Mouse (Mus musculus) midbrain, postnatal 0 days (tissue): ENCODE measurements at regions not wholly inside any gene's neighbourhood (a gene's known extent, or its start where the extent isn't known, plus 50 kb on each side); places are given as distances from the start of the nearest gene placed in this dataset.
A peak's percentile ranks its signal among the peaks of the same experiment; 100 is the strongest.

ENCODE experiments used
- ATAC-seq: fragments of 200-750 bp; cut with Nextera tagmentation; 2 replicates; pipeline ENCODE4 v1.8.0; 2017; ENCODE audit warnings: moderate number of reproducible peaks, mild to moderate bottlenecking, moderate TSS enrichment, moderate library complexity; ENCODE audit not compliant: low FRiP score
- DNase-seq: peaks from one replicate; pipeline ENCODE4 v3.0.0-alpha.2; 2015; ENCODE audit warnings: low spot score
- H3K27ac ChIP-seq: fragments of 300-500 bp; sonication (generic); 2 replicates; pipeline ENCODE4 v1.5.1; 2014; ENCODE audit warnings: low read depth, mild to moderate bottlenecking, low read length, mixed read lengths
- H3K27me3 ChIP-seq: fragments of 300-500 bp; sonication (generic); 2 replicates; pipeline ENCODE4 v1.6.1; 2014; ENCODE audit warnings: low read length, control low read depth, mixed read lengths; ENCODE audit not compliant: insufficient read depth
- H3K36me3 ChIP-seq: fragments of 300-500 bp; sonication (generic); 2 replicates; pipeline ENCODE4 v1.6.1; 2014; ENCODE audit warnings: low read length, control low read depth, mixed read lengths; ENCODE audit not compliant: insufficient read depth
- H3K4me1 ChIP-seq: fragments of 300-500 bp; sonication (generic); 2 replicates; pipeline ENCODE4 v1.6.1; 2014; ENCODE audit warnings: mild to moderate bottlenecking, control low read depth, antibody characterized with exemption, low read length, mixed read lengths; ENCODE audit not compliant: insufficient read depth
- H3K4me2 ChIP-seq: fragments of 300-500 bp; sonication (generic); 2 replicates; pipeline ENCODE4 v1.6.1; 2014; ENCODE audit warnings: low read depth, mild to moderate bottlenecking, low read length, mixed read lengths; ENCODE audit not compliant: poor library complexity, severe bottlenecking
- H3K4me3 ChIP-seq: fragments of 300-500 bp; sonication (generic); 2 replicates; pipeline ENCODE4 v1.5.1; 2014; ENCODE audit warnings: low read depth, mild to moderate bottlenecking, low read length, moderate library complexity
- H3K9ac ChIP-seq: fragments of 300-500 bp; sonication (generic); replicated peaks from 2 replicates; pipeline ENCODE4 v1.6.1; 2014; ENCODE audit warnings: mild to moderate bottlenecking, low read length, moderate library complexity, mixed read lengths; ENCODE audit not compliant: poor library complexity, severe bottlenecking
- H3K9me3 ChIP-seq: fragments of 300-500 bp; sonication (generic); 2 replicates; pipeline ENCODE4 v1.6.1; 2016; ENCODE audit warnings: low read length, control low read depth
- CTCF ChIP-seq: IDR thresholded peaks from 2 replicates; pipeline ENCODE4 v1.5.1; 2016; ENCODE audit warnings: antibody characterized with exemption, mild to moderate bottlenecking
- WGBS: fragments of 180-500 bp; shearing (Covaris S2); extraction: QIAGEN DNeasy Blood & Tissue Kit; methylation state at CpG from one replicate; pipeline ENCODE4 v1.1.7; 2014; 5-methylcytosine and 5-hydroxymethylcytosine counted together

- H3K27ac ChIP-seq: peak overlapping the region; percentile 12; the same call in 1 of the 2 replicates
- no peak overlapping the region for H3K9ac ChIP-seq
- no peaks in the 10 kb centered on the region for H3K4me1 ChIP-seq
- H3K9me3 ChIP-seq: no peaks in the 10 kb centered on the region
- no peaks in the 10 kb centered on the region for H3K36me3 ChIP-seq
- no peak overlapping the region for H3K4me2 ChIP-seq
- H3K4me3 ChIP-seq: no peak overlapping the region
- no peak for ATAC-seq
- 73% methylated on average over 11 of the region's 11 CpGs for WGBS
- H3K27me3 ChIP-seq: no peaks in the 10 kb centered on the region
- peak; percentile 67 for DNase-seq
- no peak for TF ChIP-seq CTCF
Observed at GRCm38 (mm10) chr1:35849406-35850190, 218.6 kb upstream of the Hs6st1 start.

- no peaks in the 10 kb centered on the region for H3K27me3 ChIP-seq
- no peaks in the 10 kb centered on the region for H3K9me3 ChIP-seq
- DNase-seq (peak; percentile 34), ATAC-seq (no peak; the same call in 1 of the 2 replicates)
- no peaks in the 10 kb centered on the region for H3K4me1 ChIP-seq
- H3K9ac ChIP-seq: no peak overlapping the region
- WGBS: 73% methylated on average over 8 of the region's 8 CpGs
- no peaks in the 10 kb centered on the region for H3K36me3 ChIP-seq
- no peak for TF ChIP-seq CTCF
- H3K4me3 ChIP-seq: no peak overlapping the region
- H3K4me2 ChIP-seq: no peak overlapping the region
- H3K27ac ChIP-seq: peak overlapping the region; percentile 12; the same call in 1 of the 2 replicates
Observed at GRCm38 (mm10) chr1:35850191-35850545, 218.0 kb upstream of the Hs6st1 start.

DNA sequence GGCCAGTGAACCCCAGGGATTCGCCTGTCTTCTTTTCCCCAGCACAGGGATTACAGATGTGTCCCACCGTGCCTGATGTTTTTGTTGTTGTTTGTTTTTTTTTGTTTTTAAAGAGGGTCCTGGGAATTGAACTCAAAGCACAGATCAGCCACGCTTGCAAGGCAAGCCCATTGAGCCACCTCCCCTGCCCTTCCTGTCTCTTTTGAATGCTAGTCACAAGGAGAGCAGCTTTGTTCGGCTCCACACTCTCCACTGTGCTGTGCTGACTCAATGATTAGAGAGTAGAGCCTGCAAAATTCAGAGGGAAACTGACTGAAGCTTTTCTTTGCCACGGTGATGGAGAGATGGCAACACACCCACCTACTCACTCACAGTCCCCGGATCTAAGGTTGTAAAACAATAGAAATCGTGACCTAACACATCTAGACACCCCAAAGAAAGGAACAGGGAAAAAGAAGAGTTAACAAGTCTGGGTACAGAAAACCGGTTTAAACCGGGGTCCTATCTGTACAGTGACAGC lies 217.6 kb upstream of the Hs6st1 start:
- ATAC-seq (no peak), DNase-seq (no peak)
- Histone ChIP-seq H3K27ac (no peak overlapping the region), H3K9ac (no peak overlapping the region), H3K9me3 (no peaks in the 10 kb centered on the region), H3K4me3 (no peak overlapping the region), H3K4me1 (no peaks in the 10 kb centered on the region), H3K27me3 (no peaks in the 10 kb centered on the region), H3K36me3 (no peaks in the 10 kb centered on the region), H3K4me2 (no peak overlapping the region)
- 57% methylated on average over 9 of the region's 9 CpGs for WGBS
- no peak for TF ChIP-seq CTCF

DNA sequence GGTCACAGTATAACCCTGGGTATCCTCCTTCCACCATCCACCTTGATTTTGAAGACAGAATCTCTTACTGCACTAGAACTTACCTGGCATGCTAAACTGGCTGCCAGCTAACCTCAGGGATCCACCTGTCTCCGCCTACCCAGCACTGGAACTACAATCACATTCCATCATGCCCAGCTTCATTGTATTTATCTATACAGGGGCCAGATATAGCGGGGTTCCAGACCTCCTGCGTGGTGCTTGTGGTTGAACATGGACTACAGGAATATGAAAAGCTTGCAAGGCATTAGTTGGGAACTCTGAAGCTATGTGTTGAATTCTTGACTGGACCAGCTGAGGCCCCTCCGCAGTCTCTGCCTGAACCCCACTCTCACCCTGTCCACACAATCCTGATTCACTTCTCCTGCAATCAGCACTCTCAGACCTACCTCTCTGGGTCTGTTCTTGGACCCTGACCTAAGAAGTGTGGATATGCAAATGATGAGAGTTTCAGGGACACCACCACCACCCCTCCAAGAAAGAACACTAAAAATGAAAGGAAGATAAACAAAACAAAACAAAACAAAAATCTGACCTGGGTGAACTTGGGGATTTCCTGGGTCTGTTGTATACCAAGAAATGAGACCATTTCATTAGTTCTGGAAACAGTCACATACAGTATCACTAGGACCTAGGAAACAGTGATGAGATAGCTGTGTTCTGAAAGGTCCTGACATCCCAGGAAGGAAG lies 216.4 kb upstream of the Hs6st1 start:
- Histone ChIP-seq H3K36me3 (no peaks in the 10 kb centered on the region), H3K9ac (no peak overlapping the region), H3K27me3 (no peaks in the 10 kb centered on the region), H3K9me3 (no peaks in the 10 kb centered on the region), H3K4me1 (no peaks in the 10 kb centered on the region), H3K4me3 (no peak overlapping the region), H3K4me2 (no peak overlapping the region), H3K27ac (no peak overlapping the region)
- ATAC-seq (no peak), DNase-seq (no peak)
- no peak for TF ChIP-seq CTCF
- 97% methylated on average over 4 of the region's 4 CpGs for WGBS

GRCm38 (mm10) chr1:35853018-35853417 lies 215.2 kb upstream of the Hs6st1 start:
- no peaks in the 10 kb centered on the region for H3K4me1 ChIP-seq
- no peak overlapping the region for H3K9ac ChIP-seq
- 79% methylated on average over 1 of the region's 1 CpGs for WGBS
- no peak overlapping the region for H3K27ac ChIP-seq
- no peak overlapping the region for H3K4me3 ChIP-seq
- no peaks in the 10 kb centered on the region for H3K9me3 ChIP-seq
- no peak overlapping the region for H3K4me2 ChIP-seq
- no peak for ATAC-seq
- H3K36me3 ChIP-seq: no peaks in the 10 kb centered on the region
- H3K27me3 ChIP-seq: no peaks in the 10 kb centered on the region
- TF ChIP-seq CTCF: no peak
- no peak for DNase-seq

DNA sequence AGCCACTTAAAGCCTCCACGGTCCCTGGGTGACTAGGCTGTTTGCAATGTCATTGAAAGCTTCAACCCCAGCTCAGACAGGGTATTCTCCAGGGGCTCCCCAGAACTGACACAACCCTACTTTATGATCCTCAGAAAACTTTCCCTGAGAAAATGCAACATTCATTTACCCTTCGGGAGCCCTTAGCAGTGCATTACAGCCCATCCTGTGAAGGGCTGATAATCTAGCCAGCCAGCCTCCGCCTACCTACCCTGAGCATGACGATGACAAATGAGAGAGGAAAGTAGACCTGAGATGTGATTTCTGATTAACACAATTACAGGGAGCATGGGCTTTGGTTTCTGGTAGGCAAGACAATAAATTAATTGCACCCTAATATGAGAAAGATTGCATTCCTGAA lies 212.6 kb upstream of the Hs6st1 start:
- Histone ChIP-seq H3K4me1 (no peaks in the 10 kb centered on the region), H3K27me3 (no peaks in the 10 kb centered on the region), H3K9me3 (no peaks in the 10 kb centered on the region), H3K4me3 (no peak overlapping the region), H3K4me2 (no peak overlapping the region), H3K9ac (no peak overlapping the region), H3K36me3 (no peaks in the 10 kb centered on the region), H3K27ac (no peak overlapping the region)
- DNase-seq (no peak), ATAC-seq (no peak)
- 91% methylated on average over 4 of the region's 4 CpGs for WGBS
- no peak for TF ChIP-seq CTCF
